Mouse (Mus musculus) stomach, embryonic 14.5 days (tissue): ENCODE measurements around the gene Cby3. TPM values are rescaled to one million over a fixed set of nuclear protein-coding genes. Genes with fewer than 3 reads are reported as not detected.

Source experiments
- ATAC-seq: fragments of 200-750 bp; cut with Nextera tagmentation; 2 replicates; pipeline ENCODE4 v1.8.0; 2017; ENCODE audit warnings: low read depth, moderate TSS enrichment; ENCODE audit not compliant: insufficient number of reproducible peaks, insufficient read depth, low FRiP score
- H3K27ac ChIP-seq: fragments of 300-500 bp; sonication (generic); 2 replicates; pipeline ENCODE4 v1.5.1; 2014; ENCODE audit warnings: mild to moderate bottlenecking, low read length, moderate library complexity, mixed read lengths
- H3K27me3 ChIP-seq: fragments of 300-500 bp; sonication (generic); 2 replicates; pipeline ENCODE4 v1.6.1; 2014; ENCODE audit warnings: low read length, control low read depth, mixed read lengths; ENCODE audit not compliant: control insufficient read depth, insufficient read depth
- H3K36me3 ChIP-seq: fragments of 300-500 bp; sonication (generic); 2 replicates; pipeline ENCODE4 v1.6.1; 2014; ENCODE audit warnings: mild to moderate bottlenecking, control low read depth, low read length, moderate library complexity, mixed read lengths; ENCODE audit not compliant: control insufficient read depth, insufficient read depth
- H3K4me1 ChIP-seq: fragments of 300-500 bp; sonication (generic); 2 replicates; pipeline ENCODE4 v1.6.1; 2014; ENCODE audit warnings: low read length, control low read depth, mixed read lengths; ENCODE audit not compliant: control insufficient read depth, insufficient read depth
- H3K4me2 ChIP-seq: fragments of 300-500 bp; sonication (generic); replicated peaks from 2 replicates; pipeline ENCODE4 v1.6.1; 2014; ENCODE audit warnings: low read depth, low read length, control low read depth
- H3K4me3 ChIP-seq: fragments of 300-500 bp; sonication (generic); 2 replicates; pipeline ENCODE4 v1.5.1; 2014; ENCODE audit warnings: low read depth, low read length, control low read depth
- H3K9ac ChIP-seq: fragments of 300-500 bp; sonication (generic); replicated peaks from 2 replicates; pipeline ENCODE4 v1.6.1; 2014; ENCODE audit warnings: low read depth, mild to moderate bottlenecking, control low read depth, low read length, moderate library complexity, mixed read lengths
- H3K9me3 ChIP-seq: fragments of 300-500 bp; sonication (generic); 2 replicates; pipeline ENCODE4 v1.6.1; 2016; ENCODE audit warnings: low read depth, low read length, control low read depth; ENCODE audit not compliant: control insufficient read depth
- WGBS: fragments of 180-500 bp; shearing (Covaris S2); extraction: QIAGEN DNeasy Blood & Tissue Kit; methylation state at CpG from one replicate; pipeline ENCODE4 v1.1.7; 2014; 5-methylcytosine and 5-hydroxymethylcytosine counted together
- polyA plus RNA-seq: library from polyadenylated mRNA; unstranded; fragments of >200 nt; fragmentation: Nextera tagmentation; extraction: Ambion mirVana; gene quantifications from 2 replicates; pipeline ENCODE4 v1.2.1, GENCODE M21; 2014

Cby3 gene
- polyA plus RNA-seq, 1 experiment from 2014 or later = 0.51 TPM

GRCm38 (mm10) chr11:50376156-50376790 lies 22.0 kb downstream of the Cby3 start:
- peak overlapping the region; percentile 91 for H3K4me2 ChIP-seq
- H3K4me1 ChIP-seq = peaks cover 14% of the 10 kb centered on the region
- H3K9ac ChIP-seq = peak overlapping the region; percentile 82
- H3K4me3 ChIP-seq = peak overlapping the region; percentile 95
- no peaks in the 10 kb centered on the region for H3K27me3 ChIP-seq
- ATAC-seq = no peak
- H3K9me3 ChIP-seq = no peaks in the 10 kb centered on the region
- H3K36me3 ChIP-seq = peaks cover 16% of the 10 kb centered on the region
- H3K27ac ChIP-seq = peak overlapping the region; percentile 99
- WGBS = 23% methylated on average over 10 of the region's 10 CpGs

- under 1% methylated on average over 76 of the region's 76 CpGs for WGBS
- H3K27ac ChIP-seq = peak within 1 kb of the TSS; percentile 100
- peak within 1 kb of the TSS; percentile 95 for H3K4me3 ChIP-seq
- peak; percentile 93 for ATAC-seq
- peak within 1 kb of the TSS; percentile 97 for H3K9ac ChIP-seq
- H3K4me2 ChIP-seq = peak within 1 kb of the TSS; percentile 91
- no peaks in the 10 kb centered on the region for H3K9me3 ChIP-seq
- H3K27me3 ChIP-seq = no peaks in the 10 kb centered on the region
- peaks cover 14% of the 10 kb centered on the region for H3K4me1 ChIP-seq
- peaks cover 22% of the 10 kb centered on the region for H3K36me3 ChIP-seq
These were observed 22.9 kb downstream of the Cby3 start, which contains the start of gene Hnrnph1 for GRCm38 (mm10) chr11:50376911-50377891. TSS of gene Hnrnph1 (plus strand) at chr11:50376990.

- H3K4me1 ChIP-seq = peaks cover 14% of the 10 kb centered on the region
- peak overlapping the region; percentile 97 for H3K9ac ChIP-seq
- WGBS = under 1% methylated on average over 69 of the region's 71 CpGs
- peak overlapping the region; percentile 100 for H3K27ac ChIP-seq
- H3K4me3 ChIP-seq = peak overlapping the region; percentile 95
- peaks cover 31% of the 10 kb centered on the region for H3K36me3 ChIP-seq
- H3K4me2 ChIP-seq = peak overlapping the region; percentile 91
- ATAC-seq = peak; percentile 77
- H3K27me3 ChIP-seq = no peaks in the 10 kb centered on the region
- H3K9me3 ChIP-seq = no peaks in the 10 kb centered on the region
These were observed 23.8 kb downstream of the Cby3 start for GRCm38 (mm10) chr11:50377892-50378684.

- H3K36me3 ChIP-seq = peaks cover 38% of the 10 kb centered on the region
- H3K9me3 ChIP-seq = no peaks in the 10 kb centered on the region
- peak overlapping the region; percentile 95 for H3K4me3 ChIP-seq
- peak overlapping the region; percentile 91 for H3K4me2 ChIP-seq
- H3K27ac ChIP-seq = no peak overlapping the region; the same call in 1 of the 2 replicates
- 53% methylated on average over 12 of the region's 12 CpGs for WGBS
- H3K4me1 ChIP-seq = peaks cover 14% of the 10 kb centered on the region
- no peaks in the 10 kb centered on the region for H3K27me3 ChIP-seq
- peak overlapping the region; percentile 97 for H3K9ac ChIP-seq
- no peak for ATAC-seq
These were observed 24.9 kb downstream of the Cby3 start for GRCm38 (mm10) chr11:50379023-50379752.

GRCm38 (mm10) chr11:50381311-50381710 lies 27.0 kb downstream of the Cby3 start:
- H3K36me3 ChIP-seq = peaks cover 52% of the 10 kb centered on the region
- no peak for ATAC-seq
- H3K4me2 ChIP-seq = peak overlapping the region; percentile 34
- H3K27ac ChIP-seq = no peak overlapping the region
- peaks cover 12% of the 10 kb centered on the region for H3K4me1 ChIP-seq
- peak overlapping the region; percentile 19; the same call in 1 of the 2 replicates for H3K4me3 ChIP-seq
- no peak overlapping the region for H3K9ac ChIP-seq
- H3K9me3 ChIP-seq = no peaks in the 10 kb centered on the region
- H3K27me3 ChIP-seq = no peaks in the 10 kb centered on the region
- 15% methylated on average over 4 of the region's 4 CpGs for WGBS

- H3K4me2 ChIP-seq = no peak overlapping the region
- H3K27ac ChIP-seq = no peak overlapping the region
- H3K9me3 ChIP-seq = no peaks in the 10 kb centered on the region
- H3K9ac ChIP-seq = no peak overlapping the region
- no peaks in the 10 kb centered on the region for H3K4me1 ChIP-seq
- H3K27me3 ChIP-seq = no peaks in the 10 kb centered on the region
- H3K36me3 ChIP-seq = peaks cover 55% of the 10 kb centered on the region
- H3K4me3 ChIP-seq = no peak overlapping the region
- ATAC-seq = no peak
- 83% methylated on average over 3 of the region's 3 CpGs for WGBS
These were observed 33.0 kb downstream of the Cby3 start for GRCm38 (mm10) chr11:50387167-50387679.

- Histone ChIP-seq H3K4me3 (no peak overlapping the region), H3K27ac (no peak overlapping the region), H3K9ac (no peak overlapping the region), H3K36me3 (peaks cover 50% of the 10 kb centered on the region), H3K9me3 (no peaks in the 10 kb centered on the region), H3K4me2 (no peak overlapping the region), H3K4me1 (no peaks in the 10 kb centered on the region), H3K27me3 (no peaks in the 10 kb centered on the region)
- 82% methylated on average over 4 of the region's 4 CpGs for WGBS
- no peak for ATAC-seq
These were observed 33.4 kb downstream of the Cby3 start for GRCm38 (mm10) chr11:50387697-50388096.
